Mouse (Mus musculus): ENCODE results near the gene Tas2r144. TPM values are rescaled to one million over a fixed set of nuclear protein-coding genes. Genes with fewer than 3 reads are reported as not detected.

The Tas2r144 gene
- not detected in 2 replicates for polyA plus RNA-seq (2014; fragmentation: Nextera tagmentation; extraction: Ambion mirVana)

DNA sequence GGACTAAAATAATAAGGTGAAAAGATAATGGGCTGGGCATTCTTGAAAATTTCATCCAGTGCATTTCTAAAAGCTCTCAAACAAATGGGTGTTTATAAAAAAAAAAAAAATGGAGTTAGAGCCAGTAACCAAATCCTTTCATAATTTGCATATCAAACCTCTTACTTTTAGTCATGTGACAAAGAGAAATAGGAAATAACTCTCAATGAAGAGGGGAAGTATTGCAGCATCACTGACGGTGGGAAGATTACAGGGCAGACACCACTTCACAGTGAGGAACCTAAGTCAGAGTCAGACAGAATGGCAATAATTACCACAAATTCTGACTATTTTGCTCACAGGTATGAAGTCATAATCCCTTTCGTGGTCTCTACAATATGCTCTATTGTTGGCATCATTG, at the start of gene Tas2r144:
TSS of gene Tas2r144 (plus strand) at position 301 of the 400 bp plus-strand sequence.
- no peak within 1 kb of the TSS for H3K4me2 ChIP-seq (ENCODE audit: low read depth, low read length, severe bottlenecking)
- H3K4me1 ChIP-seq (replicated peaks; ENCODE audit: control insufficient read depth, insufficient read depth, low read length), result no peaks in the 10 kb centered on the region
- no peaks in the 10 kb centered on the region for H3K36me3 ChIP-seq (ENCODE audit: control insufficient read depth, insufficient read depth, low read length)
- H3K9me3 ChIP-seq (ENCODE audit: control insufficient read depth, low read length), result no peaks in the 10 kb centered on the region
- DNase-seq (ENCODE audit: low spot score) (no peak), ATAC-seq (replicated peaks; ENCODE audit: low FRiP score) (no peak)
- H3K27ac ChIP-seq (ENCODE audit: low read depth, low read length), result no peak within 1 kb of the TSS
- H3K4me3 ChIP-seq (ENCODE audit: low read depth, low read length), result no peak within 1 kb of the TSS
- H3K27me3 ChIP-seq (ENCODE audit: control insufficient read depth, insufficient read depth, low read length), result no peaks in the 10 kb centered on the region
- no peak within 1 kb of the TSS for H3K9ac ChIP-seq (ENCODE audit: low read length)
- 84% methylated on average over 2 of the region's 2 CpGs for WGBS

DNA sequence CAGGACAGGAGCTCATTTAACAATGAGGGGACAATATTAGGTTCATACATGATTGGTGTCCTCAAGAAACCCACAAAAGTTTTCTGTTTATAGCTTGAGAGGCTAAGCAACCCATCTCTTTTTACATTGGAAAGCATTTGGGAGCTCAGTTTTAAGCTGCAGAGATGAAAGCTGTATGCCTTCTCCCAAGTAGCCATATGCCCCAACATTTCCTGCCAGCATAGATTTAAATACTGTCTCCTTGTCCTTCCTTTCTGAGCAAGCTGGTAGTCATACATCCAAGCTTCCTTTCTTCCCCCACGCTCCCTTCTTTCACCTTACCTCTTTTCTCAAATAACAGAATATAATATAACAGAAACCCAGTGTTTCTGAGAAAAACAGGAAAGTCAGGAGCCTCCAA, 32.7 kb upstream of the Tas2r144 start:
- 74% methylated on average over 1 of the region's 1 CpGs for WGBS
- no peak overlapping the region for H3K27ac ChIP-seq (ENCODE audit: low read depth, low read length)
- no peak overlapping the region for H3K4me3 ChIP-seq (ENCODE audit: low read depth, low read length)
- no peak overlapping the region for H3K9ac ChIP-seq (ENCODE audit: low read length)
- no peak for ATAC-seq (replicated peaks; ENCODE audit: low FRiP score)
- no peaks in the 10 kb centered on the region for H3K4me1 ChIP-seq (replicated peaks; ENCODE audit: control insufficient read depth, insufficient read depth, low read length)
- no peak for DNase-seq (ENCODE audit: low spot score)
- H3K9me3 ChIP-seq (ENCODE audit: control insufficient read depth, low read length), result no peaks in the 10 kb centered on the region
- H3K36me3 ChIP-seq (ENCODE audit: control insufficient read depth, insufficient read depth, low read length), result no peaks in the 10 kb centered on the region
- no peaks in the 10 kb centered on the region for H3K27me3 ChIP-seq (ENCODE audit: control insufficient read depth, insufficient read depth, low read length)
- no peak overlapping the region for H3K4me2 ChIP-seq (ENCODE audit: low read depth, low read length, severe bottlenecking)

DNA sequence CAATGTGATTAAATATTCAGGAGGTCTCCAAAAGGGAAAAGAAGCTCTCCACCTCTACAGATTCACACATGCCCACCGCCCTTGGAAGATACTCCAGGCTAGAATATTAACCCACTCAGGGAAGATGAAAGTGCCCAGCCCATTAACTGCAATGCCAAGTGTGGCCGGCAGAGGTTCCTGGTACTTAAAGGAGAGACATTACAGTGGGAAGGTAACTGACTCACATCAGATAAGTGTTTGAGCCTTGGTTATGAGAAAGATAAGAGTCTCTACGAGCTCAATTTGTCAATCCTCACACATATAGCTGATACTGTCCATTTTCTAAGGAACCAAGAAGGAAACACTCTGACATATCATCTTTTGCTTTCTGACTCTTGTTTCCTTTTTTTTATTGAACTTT, 28.9 kb upstream of the Tas2r144 start:
- no peak overlapping the region for H3K27ac ChIP-seq (ENCODE audit: low read depth, low read length)
- no peaks in the 10 kb centered on the region for H3K4me1 ChIP-seq (replicated peaks; ENCODE audit: control insufficient read depth, insufficient read depth, low read length)
- WGBS, result 50% methylated on average over 3 of the region's 3 CpGs
- H3K27me3 ChIP-seq (ENCODE audit: control insufficient read depth, insufficient read depth, low read length), result no peaks in the 10 kb centered on the region
- no peak overlapping the region for H3K4me3 ChIP-seq (ENCODE audit: low read depth, low read length)
- H3K4me2 ChIP-seq (ENCODE audit: low read depth, low read length, severe bottlenecking), result no peak overlapping the region
- H3K9ac ChIP-seq (ENCODE audit: low read length), result no peak overlapping the region
- no peaks in the 10 kb centered on the region for H3K9me3 ChIP-seq (ENCODE audit: control insufficient read depth, low read length)
- DNase-seq (ENCODE audit: low spot score) (no peak), ATAC-seq (replicated peaks; ENCODE audit: low FRiP score) (no peak)
- H3K36me3 ChIP-seq (ENCODE audit: control insufficient read depth, insufficient read depth, low read length), result no peaks in the 10 kb centered on the region

DNA sequence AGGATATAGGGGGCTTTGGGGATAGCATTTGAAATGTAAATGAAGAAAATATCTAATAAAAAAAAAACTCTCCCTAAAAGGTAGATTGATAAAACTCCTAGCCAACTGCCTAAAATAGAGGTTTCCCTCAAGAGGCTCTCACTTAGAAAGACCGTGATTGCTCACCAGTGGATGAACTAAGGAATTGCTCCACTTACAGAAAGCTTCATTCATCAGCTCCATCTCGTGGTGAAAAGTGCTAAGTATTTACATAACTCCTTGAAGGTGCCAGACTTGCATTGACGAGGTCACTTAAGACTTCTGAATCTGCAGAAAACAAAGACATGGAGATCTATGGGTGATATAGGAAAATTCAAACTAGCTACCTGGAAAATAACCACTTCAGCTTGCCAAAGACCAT, 17.4 kb upstream of the Tas2r144 start:
- WGBS, result 59% methylated on average over 3 of the region's 3 CpGs
- H3K9ac ChIP-seq (ENCODE audit: low read length), result no peak overlapping the region
- DNase-seq (ENCODE audit: low spot score), result no peak

DNA sequence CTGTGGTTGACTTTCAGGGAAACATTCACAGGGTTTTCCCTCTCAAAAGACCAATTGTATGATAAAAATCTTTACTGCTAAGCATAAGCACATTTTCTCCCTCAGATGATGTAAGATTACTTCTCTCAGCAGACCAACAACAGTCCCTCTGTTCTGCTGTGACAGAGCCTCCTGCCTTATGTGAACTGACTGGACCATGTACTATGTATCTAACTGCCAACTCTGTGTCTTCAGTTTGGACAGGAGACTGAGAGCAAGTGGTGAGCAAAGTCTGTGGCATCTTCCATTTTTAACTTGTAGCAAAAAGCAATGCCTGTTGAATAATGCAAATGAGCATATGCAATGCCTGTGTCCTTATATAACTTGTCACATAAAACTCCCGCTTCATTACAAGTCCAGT, 15.6 kb upstream of the Tas2r144 start:
- Histone ChIP-seq H3K27me3 (ENCODE audit: control insufficient read depth, insufficient read depth, low read length) (no peaks in the 10 kb centered on the region), H3K9ac (ENCODE audit: low read length) (no peak overlapping the region), H3K4me3 (ENCODE audit: low read depth, low read length) (no peak overlapping the region), H3K4me1 (replicated peaks; ENCODE audit: control insufficient read depth, insufficient read depth, low read length) (no peaks in the 10 kb centered on the region), H3K27ac (ENCODE audit: low read depth, low read length) (no peak overlapping the region), H3K9me3 (ENCODE audit: control insufficient read depth, low read length) (no peaks in the 10 kb centered on the region), H3K4me2 (ENCODE audit: low read depth, low read length, severe bottlenecking) (no peak overlapping the region), H3K36me3 (ENCODE audit: control insufficient read depth, insufficient read depth, low read length) (no peaks in the 10 kb centered on the region)
- 87% methylated on average over 1 of the region's 1 CpGs for whole genome bisulfite sequencing
- ATAC-seq (replicated peaks; ENCODE audit: low FRiP score) (no peak), DNase-seq (ENCODE audit: low spot score) (no peak)

More for the DNA sequence above, 17.4 kb upstream of the Tas2r144 start:
- H3K4me1 ChIP-seq (replicated peaks; ENCODE audit: control insufficient read depth, insufficient read depth, low read length), result no peaks in the 10 kb centered on the region
- H3K4me2 ChIP-seq (ENCODE audit: low read depth, low read length, severe bottlenecking), result no peak overlapping the region
- H3K4me3 ChIP-seq (ENCODE audit: low read depth, low read length), result no peak overlapping the region
- no peaks in the 10 kb centered on the region for H3K27me3 ChIP-seq (ENCODE audit: control insufficient read depth, insufficient read depth, low read length)
- H3K27ac ChIP-seq (ENCODE audit: low read depth, low read length), result no peak overlapping the region
- H3K9me3 ChIP-seq (ENCODE audit: control insufficient read depth, low read length), result no peaks in the 10 kb centered on the region
- H3K36me3 ChIP-seq (ENCODE audit: control insufficient read depth, insufficient read depth, low read length), result no peaks in the 10 kb centered on the region
- ATAC-seq (replicated peaks; ENCODE audit: low FRiP score), result no peak

DNA sequence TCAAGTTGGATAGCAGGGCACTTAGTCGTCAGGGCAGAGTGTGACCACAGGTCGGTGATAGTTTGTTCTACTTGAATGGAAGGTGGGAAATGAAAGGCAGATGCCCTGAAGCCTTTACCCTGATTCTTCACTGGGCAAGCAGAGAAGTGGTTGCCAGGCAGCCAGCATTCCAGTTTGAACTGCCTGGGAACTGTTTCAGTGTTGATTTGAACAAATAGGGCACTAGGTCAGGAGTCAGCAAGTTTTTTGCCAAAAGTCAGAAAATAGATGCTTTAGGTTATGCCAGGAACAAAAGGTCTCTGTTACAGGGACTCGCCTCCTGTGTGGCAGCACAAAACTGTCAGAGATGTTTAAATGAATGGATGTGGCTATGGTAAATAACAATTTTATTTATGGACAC, 7.2 kb downstream of the Tas2r144 start:
- DNase-seq (ENCODE audit: low spot score) (no peak), ATAC-seq (replicated peaks; ENCODE audit: low FRiP score) (no peak)
- Histone ChIP-seq H3K4me1 (replicated peaks; ENCODE audit: control insufficient read depth, insufficient read depth, low read length) (no peaks in the 10 kb centered on the region), H3K9me3 (ENCODE audit: control insufficient read depth, low read length) (no peaks in the 10 kb centered on the region), H3K4me2 (ENCODE audit: low read depth, low read length, severe bottlenecking) (no peak overlapping the region), H3K36me3 (ENCODE audit: control insufficient read depth, insufficient read depth, low read length) (no peaks in the 10 kb centered on the region), H3K9ac (ENCODE audit: low read length) (no peak overlapping the region), H3K4me3 (ENCODE audit: low read depth, low read length) (no peak overlapping the region), H3K27ac (ENCODE audit: low read depth, low read length) (no peak overlapping the region), H3K27me3 (ENCODE audit: control insufficient read depth, insufficient read depth, low read length) (no peaks in the 10 kb centered on the region)
- 72% methylated on average over 3 of the region's 3 CpGs for WGBS

DNA sequence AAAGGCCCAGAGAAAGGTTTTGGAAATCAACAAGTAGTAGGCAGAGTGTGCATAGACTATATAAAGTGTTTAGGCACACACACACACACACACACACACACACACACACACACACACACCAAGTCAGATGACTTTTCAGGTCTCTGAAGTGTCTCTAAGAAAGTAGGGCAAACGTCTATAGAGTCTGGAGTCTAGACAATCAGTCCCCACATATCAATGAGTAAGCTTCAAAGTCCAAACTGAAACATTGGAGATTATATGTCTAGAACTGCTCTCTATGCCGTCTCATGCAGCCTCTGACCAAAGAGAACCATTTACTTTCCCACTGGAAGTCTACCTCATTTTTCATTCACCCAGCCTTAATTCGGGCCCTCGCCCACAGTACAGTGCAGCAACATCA, 9.9 kb downstream of the Tas2r144 start:
- WGBS, result 72% methylated on average over 4 of the region's 4 CpGs
- H3K27ac ChIP-seq (ENCODE audit: low read depth, low read length), result no peak overlapping the region
- DNase-seq (ENCODE audit: low spot score), result no peak
- no peaks in the 10 kb centered on the region for H3K9me3 ChIP-seq (ENCODE audit: control insufficient read depth, low read length)
- no peak overlapping the region for H3K4me2 ChIP-seq (ENCODE audit: low read depth, low read length, severe bottlenecking)
- no peak for ATAC-seq (replicated peaks; ENCODE audit: low FRiP score)
- no peak overlapping the region for H3K9ac ChIP-seq (ENCODE audit: low read length)
- no peaks in the 10 kb centered on the region for H3K27me3 ChIP-seq (ENCODE audit: control insufficient read depth, insufficient read depth, low read length)
- H3K36me3 ChIP-seq (ENCODE audit: control insufficient read depth, insufficient read depth, low read length), result no peaks in the 10 kb centered on the region
- no peaks in the 10 kb centered on the region for H3K4me1 ChIP-seq (replicated peaks; ENCODE audit: control insufficient read depth, insufficient read depth, low read length)
- H3K4me3 ChIP-seq (ENCODE audit: low read depth, low read length), result no peak overlapping the region

DNA sequence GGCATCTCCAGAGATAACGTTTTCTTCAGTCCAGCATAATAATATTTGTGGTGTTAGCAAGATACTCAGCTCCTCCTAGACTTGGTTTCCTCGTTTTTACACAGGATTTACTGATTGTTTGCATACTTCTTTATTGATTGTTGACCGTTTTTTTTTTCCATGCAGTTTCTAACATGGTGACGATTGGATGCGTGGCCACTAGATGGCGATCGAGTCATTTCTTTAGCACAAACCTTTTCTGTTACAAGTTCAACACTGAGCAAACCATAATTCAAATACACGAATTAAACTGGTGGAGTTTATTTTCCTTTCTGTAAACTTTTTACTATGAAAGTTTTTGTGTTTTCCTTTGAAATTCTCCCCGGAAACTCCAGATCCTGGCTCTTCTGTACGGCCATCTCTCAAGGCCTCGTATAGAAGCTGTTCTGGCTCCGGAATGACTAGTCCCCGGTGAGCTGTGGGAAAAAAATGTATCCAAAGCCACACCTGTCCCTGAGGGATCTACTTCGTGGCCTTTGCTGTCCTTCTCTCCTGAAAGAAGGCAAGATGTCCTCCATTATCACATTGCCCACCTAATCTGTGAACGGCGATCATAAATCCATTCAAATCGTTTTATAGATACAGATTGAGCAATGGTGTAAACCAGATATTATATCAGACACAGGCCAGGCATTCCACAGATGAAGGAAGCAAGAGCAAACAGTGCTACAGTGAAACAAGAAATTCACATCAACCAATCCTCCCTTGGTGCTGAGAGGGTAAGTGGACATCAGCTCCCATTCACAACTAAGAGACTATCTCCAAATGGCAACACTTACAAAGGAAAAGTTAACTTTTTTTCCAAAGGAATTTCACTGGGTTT, 12.3 kb downstream of the Tas2r144 start:
- Histone ChIP-seq H3K36me3 (ENCODE audit: control insufficient read depth, insufficient read depth, low read length) (no peaks in the 10 kb centered on the region), H3K4me2 (ENCODE audit: low read depth, low read length, severe bottlenecking) (no peak overlapping the region), H3K4me3 (ENCODE audit: low read depth, low read length) (no peak overlapping the region), H3K4me1 (replicated peaks; ENCODE audit: control insufficient read depth, insufficient read depth, low read length) (no peaks in the 10 kb centered on the region), H3K9me3 (ENCODE audit: control insufficient read depth, low read length) (no peaks in the 10 kb centered on the region), H3K27me3 (ENCODE audit: control insufficient read depth, insufficient read depth, low read length) (no peaks in the 10 kb centered on the region), H3K9ac (ENCODE audit: low read length) (no peak overlapping the region), H3K27ac (ENCODE audit: low read depth, low read length) (no peak overlapping the region)
- peak; percentile 78 for DNase-seq (ENCODE audit: low spot score)
- ATAC-seq (replicated peaks; ENCODE audit: low FRiP score), result peak; percentile 53
- WGBS, result 35% methylated on average over 17 of the region's 17 CpGs

DNA sequence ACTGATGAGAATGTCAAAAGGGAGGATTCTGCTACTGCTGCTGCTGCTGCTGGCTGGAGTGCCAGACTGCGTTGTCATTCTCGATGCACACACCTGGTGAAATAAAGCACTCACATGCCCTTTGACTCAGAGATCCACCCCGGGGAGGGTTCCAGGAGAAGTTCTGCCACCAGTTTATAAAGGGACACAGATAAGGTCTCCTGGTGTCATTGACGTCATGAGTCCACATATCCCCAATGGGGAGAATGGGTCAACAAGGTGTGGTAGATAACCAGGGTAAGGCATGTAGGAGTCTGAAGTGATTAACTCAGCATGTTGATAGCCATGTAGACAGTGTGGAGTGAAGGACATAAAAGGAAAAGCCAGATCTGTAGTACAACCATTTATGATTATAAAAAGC, 14.5 kb downstream of the Tas2r144 start:
- 77% methylated on average over 4 of the region's 4 CpGs for WGBS
- no peak overlapping the region for H3K27ac ChIP-seq (ENCODE audit: low read depth, low read length)
- ATAC-seq (replicated peaks; ENCODE audit: low FRiP score) (no peak), DNase-seq (ENCODE audit: low spot score) (no peak)
- no peak overlapping the region for H3K4me2 ChIP-seq (ENCODE audit: low read depth, low read length, severe bottlenecking)
- H3K36me3 ChIP-seq (ENCODE audit: control insufficient read depth, insufficient read depth, low read length), result no peaks in the 10 kb centered on the region
- no peaks in the 10 kb centered on the region for H3K9me3 ChIP-seq (ENCODE audit: control insufficient read depth, low read length)
- no peak overlapping the region for H3K9ac ChIP-seq (ENCODE audit: low read length)
- H3K4me1 ChIP-seq (replicated peaks; ENCODE audit: control insufficient read depth, insufficient read depth, low read length), result no peaks in the 10 kb centered on the region
- no peak overlapping the region for H3K4me3 ChIP-seq (ENCODE audit: low read depth, low read length)
- no peaks in the 10 kb centered on the region for H3K27me3 ChIP-seq (ENCODE audit: control insufficient read depth, insufficient read depth, low read length)
